ENCODE assay signal across 8 mouse cellular contexts in genomic region chr12:3791257-3791656, GRCm38 (mm10). TPM values are rescaled to one million over a fixed set of nuclear protein-coding genes. Genes with fewer than 3 reads are reported as not detected.
DNase-seq lines count a peak whose midpoint lies in the region; ATAC-seq and TF ChIP-seq lines count a peak whose summit lies in the region.

No protein-coding gene starts in this region.

- no peak for TF ChIP-seq CTCF in lung, adult 2 months (IDR thresholded peaks at IDR 0.05; ENCODE audit: insufficient read depth, low read length)

- TF ChIP-seq POLR2A in lung, adult 2 months (IDR thresholded peaks at IDR 0.05; ENCODE audit: borderline replicate concordance, extremely low read depth, low read depth, low read length) = no peak

- no peaks in the 10 kb centered on the region for H3K9me3 ChIP-seq in lung, embryonic 15.5 days
- H3K9me3 ChIP-seq in forebrain, embryonic 14.5 days (replicated peaks; ENCODE audit: control insufficient read depth, low read length) = no peaks in the 10 kb centered on the region
- H3K9me3 ChIP-seq in liver, embryonic 13.5 days (replicated peaks) = no peaks in the 10 kb centered on the region
- no peaks in the 10 kb centered on the region for H3K9me3 ChIP-seq in stomach, embryonic 14.5 days (ENCODE audit: control insufficient read depth, low read depth, low read length)

- ATAC-seq in lung, embryonic 15.5 days (ENCODE audit: borderline replicate concordance, extremely low read depth, low FRiP score, low TSS enrichment) = no peak; the same call in 1 of the 2 replicates
- 0 out of 2 replicates have a peak, but pooled peaks have one; percentile 8 for ATAC-seq in forebrain, embryonic 14.5 days
- ATAC-seq in liver, embryonic 13.5 days (ENCODE audit: low read depth) = no peak
- no peak for ATAC-seq in stomach, embryonic 14.5 days (ENCODE audit: insufficient number of reproducible peaks, insufficient read depth, low FRiP score, low read depth)

- peak overlapping the region; percentile 60 for H3K4me2 ChIP-seq in lung, embryonic 15.5 days
- H3K4me2 ChIP-seq in forebrain, embryonic 14.5 days (ENCODE audit: low read length) = peak overlapping the region; percentile 59
- H3K4me2 ChIP-seq in liver, embryonic 13.5 days = peak overlapping the region; percentile 57
- peak overlapping the region; percentile 61 for H3K4me2 ChIP-seq in stomach, embryonic 14.5 days (replicated peaks; ENCODE audit: low read depth, low read length)

- WGBS in lung, embryonic 15.5 days = 30% methylated on average over 7 of the region's 7 CpGs
- 38% methylated on average over 7 of the region's 7 CpGs for WGBS in lung, adult 2 months
- WGBS in forebrain, embryonic 14.5 days = 56% methylated on average over 7 of the region's 7 CpGs
- WGBS in liver, embryonic 13.5 days (ENCODE audit: insufficient replicate concordance) = 42% methylated on average over 7 of the region's 7 CpGs
- WGBS in stomach, embryonic 14.5 days = 41% methylated on average over 7 of the region's 7 CpGs

- no peaks in the 10 kb centered on the region for H3K36me3 ChIP-seq in lung, embryonic 15.5 days
- no peaks in the 10 kb centered on the region for H3K36me3 ChIP-seq in forebrain, embryonic 14.5 days (ENCODE audit: control insufficient read depth, insufficient read depth, low read length)
- no peaks in the 10 kb centered on the region for H3K36me3 ChIP-seq in liver, embryonic 13.5 days
- no peaks in the 10 kb centered on the region for H3K36me3 ChIP-seq in stomach, embryonic 14.5 days (ENCODE audit: control insufficient read depth, insufficient read depth, low read length)

- peak overlapping the region; percentile 39; the same call in 1 of the 2 replicates for H3K4me3 ChIP-seq in lung, embryonic 15.5 days
- no peak overlapping the region for H3K4me3 ChIP-seq in lung, adult 2 months (replicated peaks; ENCODE audit: extremely low read depth, low read depth, low read length)
- no peak overlapping the region for H3K4me3 ChIP-seq in forebrain, embryonic 14.5 days (ENCODE audit: low read depth, low read length)
- peak overlapping the region; percentile 25 for H3K4me3 ChIP-seq in liver, embryonic 13.5 days (replicated peaks)
- peak overlapping the region; percentile 28; the same call in 1 of the 2 replicates for H3K4me3 ChIP-seq in stomach, embryonic 14.5 days (ENCODE audit: low read depth, low read length)

- DNase-seq in lung, adult 2 months = no peak
- no peak for DNase-seq in forebrain, embryonic 14.5 days (ENCODE audit: low spot score)
- no peak for DNase-seq in liver, embryonic 13.5 days
- no peak for DNase-seq in thymus, postnatal 36 days
- no peak for DNase-seq in adrenal gland, postnatal 14 days
- no peak for DNase-seq in kidney, adult 18-20 months

- peaks cover 35% of the 10 kb centered on the region for H3K4me1 ChIP-seq in lung, embryonic 15.5 days
- no peaks in the 10 kb centered on the region; the same call in 1 of the 2 replicates for H3K4me1 ChIP-seq in lung, adult 2 months (ENCODE audit: control insufficient read depth, insufficient read depth, low read length)
- no peaks in the 10 kb centered on the region for H3K4me1 ChIP-seq in forebrain, embryonic 14.5 days (ENCODE audit: control insufficient read depth, insufficient read depth, low read length)
- H3K4me1 ChIP-seq in liver, embryonic 13.5 days (replicated peaks) = peaks cover 13% of the 10 kb centered on the region
- peaks cover 30% of the 10 kb centered on the region for H3K4me1 ChIP-seq in stomach, embryonic 14.5 days (ENCODE audit: control insufficient read depth, insufficient read depth, low read length)

- H3K9ac ChIP-seq in lung, embryonic 15.5 days = no peak overlapping the region
- H3K9ac ChIP-seq in forebrain, embryonic 14.5 days (ENCODE audit: low read length) = no peak overlapping the region
- peak overlapping the region; percentile 40 for H3K9ac ChIP-seq in liver, embryonic 13.5 days
- H3K9ac ChIP-seq in stomach, embryonic 14.5 days (replicated peaks; ENCODE audit: low read depth, low read length) = no peak overlapping the region

- no peaks in the 10 kb centered on the region for H3K27me3 ChIP-seq in lung, embryonic 15.5 days
- H3K27me3 ChIP-seq in forebrain, embryonic 14.5 days (replicated peaks; ENCODE audit: control insufficient read depth, insufficient read depth, low read length) = no peaks in the 10 kb centered on the region
- peaks cover 29% of the 10 kb centered on the region for H3K27me3 ChIP-seq in liver, embryonic 13.5 days
- no peaks in the 10 kb centered on the region for H3K27me3 ChIP-seq in stomach, embryonic 14.5 days (ENCODE audit: control insufficient read depth, insufficient read depth, low read length)

- H3K27ac ChIP-seq in lung, embryonic 15.5 days = no peak overlapping the region
- no peak overlapping the region for H3K27ac ChIP-seq in forebrain, embryonic 14.5 days (ENCODE audit: low read depth, low read length)
- no peak overlapping the region for H3K27ac ChIP-seq in liver, embryonic 13.5 days
- no peak overlapping the region for H3K27ac ChIP-seq in stomach, embryonic 14.5 days (ENCODE audit: low read length)

RNA-seq across cellular contexts. Expression of gene Dnmt3a, which starts 14.6 kb away (rescaled TPM):
- polyA plus RNA-seq in lung, embryonic 15.5 days (2015; fragmentation: Nextera tagmentation; extraction: Ambion mirVana) = 144 and 151 TPM in 2 replicates
- polyA plus RNA-seq in lung, adult 2 months (2012; rRNA removed) = 14.6 and 14.7 TPM in 2 replicates
- polyA plus RNA-seq in forebrain, embryonic 14.5 days (2014; fragmentation: Nextera tagmentation; extraction: Ambion mirVana) = 28.0 and 32.0 TPM in 2 replicates
- 29.6 and 33.7 TPM in 2 replicates for polyA plus RNA-seq in liver, embryonic 13.5 days (2015; fragmentation: Nextera tagmentation; extraction: Ambion mirVana)
- polyA plus RNA-seq in stomach, embryonic 14.5 days (2014; fragmentation: Nextera tagmentation; extraction: Ambion mirVana) = 77.9 and 83.1 TPM in 2 replicates
- total RNA-seq in adrenal gland, postnatal 14 days (2021) = 95.6 and 106 TPM in 2 replicates

Comparison
In these comparisons a context has a peak if more than half of its experiments do, and no peak if none do; other contexts are left out.
1. H3K4me3 ChIP-seq: peak in lung, embryonic 15.5 days (single experiment), liver, embryonic 13.5 days (single experiment) and stomach, embryonic 14.5 days (single experiment); none in lung, adult 2 months (single experiment) and forebrain, embryonic 14.5 days (single experiment).
2. Peak in every context shown above with its lines, with median percentiles within 50 percentile points of each other: H3K4me2 ChIP-seq.